Mouse (Mus musculus) heart, embryonic 11.5 days (tissue): ENCODE measurements around the gene Erich4. TPM values are rescaled to one million over a fixed set of nuclear protein-coding genes. Genes with fewer than 3 reads are reported as not detected.

Source experiments
- polyA plus RNA-seq: library from polyadenylated mRNA; unstranded; fragments of >200 nt; fragmentation: Nextera tagmentation; extraction: Ambion mirVana; gene quantifications from 2 replicates; pipeline ENCODE4 v1.2.1, GENCODE M21; 2014

Gene Erich4
- polyA plus RNA-seq, 1 experiment from 2014 or later: not detected

Other genes starting within 250 kb of the Erich4 start
- gene Cnfn, start 246.2 kb downstream of the Erich4 start, polyA plus RNA-seq: not detected in 2 replicates
- 1.6 and 2.1 TPM in 2 replicates for gene Lipe, start 217.2 kb downstream of the Erich4 start, polyA plus RNA-seq
- not detected in 2 replicates for gene Cxcl17, start 203.0 kb downstream of the Erich4 start, polyA plus RNA-seq
- 1.9 and 2.3 TPM in 2 replicates for gene Ceacam1, start 138.3 kb downstream of the Erich4 start, polyA plus RNA-seq
- not detected in 2 replicates for gene Ceacam2, start 76.0 kb downstream of the Erich4 start, polyA plus RNA-seq
- 52.3 and 60.3 TPM in 2 replicates for gene Dmac2, start 3.5 kb upstream of the Erich4 start, polyA plus RNA-seq
- gene B3gnt8, start 10.8 kb upstream of the Erich4 start, polyA plus RNA-seq: 2.5 and 4.0 TPM in 2 replicates
- 41.4 and 45.7 TPM in 2 replicates for gene Bckdha, start 43.1 kb upstream of the Erich4 start, polyA plus RNA-seq
- 40.4 and 44.8 TPM in 2 replicates for gene Exosc5, start 43.3 kb upstream of the Erich4 start, polyA plus RNA-seq
- 1.2 and 2.0 TPM in 2 replicates for gene Tmem91, start 59.3 kb upstream of the Erich4 start, polyA plus RNA-seq
- gene B9d2, start 64.9 kb upstream of the Erich4 start, polyA plus RNA-seq: 28.0 and 29.5 TPM in 2 replicates
- 3.5 and 3.6 TPM in 2 replicates for gene Tgfb1, start 71.1 kb upstream of the Erich4 start, polyA plus RNA-seq
- gene Ccdc97, start 103.2 kb upstream of the Erich4 start, polyA plus RNA-seq: 25.5 and 25.6 TPM in 2 replicates
- 47.7 and 53.3 TPM in 2 replicates for gene Hnrnpul1, start 138.9 kb upstream of the Erich4 start, polyA plus RNA-seq
- 53.6 and 54.5 TPM in 2 replicates for gene Axl, start 172.8 kb upstream of the Erich4 start, polyA plus RNA-seq
- 4.0 and 5.5 TPM in 2 replicates for gene Cyp2s1, start 201.0 kb upstream of the Erich4 start, polyA plus RNA-seq